Mouse (Mus musculus) lung, postnatal 0 days (tissue): Measurements from ENCODE around the gene C730034F03Rik.

Experiments used
- CTCF ChIP-seq: IDR thresholded peaks from 2 replicates; pipeline ENCODE4 v1.5.1; 2016; ENCODE audit warnings: antibody characterized with exemption, mild to moderate bottlenecking
- EP300 ChIP-seq: IDR thresholded peaks from 2 replicates; pipeline ENCODE4 v1.6.1; 2016; ENCODE audit warnings: antibody characterized with exemption, mild to moderate bottlenecking, control low read depth

GRCm38 (mm10) chr15:89430341-89430740 is 952 bp downstream of the C730034F03Rik start:
- TF ChIP-seq CTCF (peak; percentile 16; the same call in 1 of the 2 replicates), EP300 (no peak)
